Mouse (Mus musculus) forebrain, embryonic 16.5 days (tissue): Measurements from ENCODE around the gene Gtf2h3. TPM values are rescaled to one million over a fixed set of nuclear protein-coding genes. Genes with fewer than 3 reads are reported as not detected.

Experiments used
- ATAC-seq: fragments of 200-750 bp; cut with Nextera tagmentation; 2 replicates; pipeline ENCODE4 v1.8.0; 2017; ENCODE audit warnings: mild to moderate bottlenecking, moderate library complexity
- H3K27ac ChIP-seq: fragments of 300-500 bp; sonication (generic); 2 replicates; pipeline ENCODE4 v1.5.1; 2014; ENCODE audit warnings: low read length, control low read depth
- H3K27me3 ChIP-seq: fragments of 300-500 bp; sonication (generic); replicated peaks from 2 replicates; pipeline ENCODE4 v1.6.1; 2014; ENCODE audit warnings: low read length; ENCODE audit not compliant: control insufficient read depth, insufficient read depth
- H3K36me3 ChIP-seq: fragments of 300-500 bp; sonication (generic); 2 replicates; pipeline ENCODE4 v1.6.1; 2014; ENCODE audit not compliant: control insufficient read depth, insufficient read depth
- H3K4me1 ChIP-seq: fragments of 300-500 bp; sonication (generic); replicated peaks from 2 replicates; pipeline ENCODE4 v1.6.1; 2014; ENCODE audit warnings: low read length; ENCODE audit not compliant: control insufficient read depth, insufficient read depth
- H3K4me2 ChIP-seq: fragments of 300-500 bp; sonication (generic); 2 replicates; pipeline ENCODE4 v1.6.1; 2014; ENCODE audit warnings: mild to moderate bottlenecking, low read length, control low read depth
- H3K4me3 ChIP-seq: fragments of 300-500 bp; sonication (generic); replicated peaks from 2 replicates; pipeline ENCODE4 v1.5.1; 2014; ENCODE audit warnings: mild to moderate bottlenecking, low read length, control low read depth
- H3K9ac ChIP-seq: fragments of 300-500 bp; sonication (generic); replicated peaks from 2 replicates; pipeline ENCODE4 v1.6.1; 2014; ENCODE audit warnings: low read depth, low read length, control low read depth
- H3K9me3 ChIP-seq: fragments of 300-500 bp; sonication (generic); 2 replicates; pipeline ENCODE4 v1.6.1; 2016; ENCODE audit warnings: low read length; ENCODE audit not compliant: control insufficient read depth
- WGBS: fragments of 180-500 bp; shearing (Covaris S2); extraction: QIAGEN DNeasy Blood & Tissue Kit; methylation state at CpG from one replicate; pipeline ENCODE4 v1.1.7; 2014; 5-methylcytosine and 5-hydroxymethylcytosine counted together
- polyA plus RNA-seq: library from polyadenylated mRNA; unstranded; fragments of >200 nt; fragmentation: Nextera tagmentation; extraction: Ambion mirVana; gene quantifications from 2 replicates; pipeline ENCODE4 v1.2.1, GENCODE M21; 2015

Gene Gtf2h3
- 49.3 and 59.1 TPM in 2 replicates for polyA plus RNA-seq

- WGBS = 1% methylated on average over 51 of the region's 51 CpGs
- peak within 1 kb of the TSS; percentile 54 for H3K4me3 ChIP-seq
- H3K4me2 ChIP-seq = peak within 1 kb of the TSS; percentile 97
- peaks cover 20% of the 10 kb centered on the region for H3K4me1 ChIP-seq
- ATAC-seq = peak; percentile 95
- peak within 1 kb of the TSS; percentile 49 for H3K9ac ChIP-seq
- no peaks in the 10 kb centered on the region for H3K27me3 ChIP-seq
- H3K36me3 ChIP-seq = peaks cover 16% of the 10 kb centered on the region
- H3K27ac ChIP-seq = peak within 1 kb of the TSS; percentile 5; the same call in 1 of the 2 replicates
- no peaks in the 10 kb centered on the region for H3K9me3 ChIP-seq
These were observed at the start of gene Gtf2h3, which contains the start of gene Eif2b1 for GRCm38 (mm10) chr5:124578633-124579317. Gtf2h3 (plus strand) TSS chr5:124579140. Eif2b1 (minus strand) TSS chr5:124579131.

GRCm38 (mm10) chr5:124529191-124529651 is 49.7 kb upstream of the Gtf2h3 start:
- WGBS = 38% methylated on average over 8 of the region's 8 CpGs
- H3K9me3 ChIP-seq = no peaks in the 10 kb centered on the region
- H3K36me3 ChIP-seq = no peaks in the 10 kb centered on the region
- H3K27ac ChIP-seq = no peak overlapping the region
- no peak for ATAC-seq
- H3K4me1 ChIP-seq = peaks cover 31% of the 10 kb centered on the region
- H3K27me3 ChIP-seq = no peaks in the 10 kb centered on the region
- peak overlapping the region; percentile 16; the same call in 1 of the 2 replicates for H3K9ac ChIP-seq
- H3K4me3 ChIP-seq = no peak overlapping the region
- H3K4me2 ChIP-seq = peak overlapping the region; percentile 79

- H3K36me3 ChIP-seq = no peaks in the 10 kb centered on the region
- WGBS = 70% methylated on average over 8 of the region's 8 CpGs
- H3K9me3 ChIP-seq = no peaks in the 10 kb centered on the region
- no peak overlapping the region for H3K27ac ChIP-seq
- no peak for ATAC-seq
- no peak overlapping the region for H3K9ac ChIP-seq
- H3K4me2 ChIP-seq = peak overlapping the region; percentile 79
- no peaks in the 10 kb centered on the region for H3K27me3 ChIP-seq
- H3K4me3 ChIP-seq = peak overlapping the region; percentile 85
- H3K4me1 ChIP-seq = peaks cover 31% of the 10 kb centered on the region
These were observed 49.2 kb upstream of the Gtf2h3 start for GRCm38 (mm10) chr5:124529697-124530096.

- under 1% methylated on average over 77 of the region's 96 CpGs for WGBS
- H3K9ac ChIP-seq = peak within 1 kb of the TSS; percentile 76
- H3K4me1 ChIP-seq = peaks cover 31% of the 10 kb centered on the region
- H3K27me3 ChIP-seq = no peaks in the 10 kb centered on the region; the same call in 1 of the 2 replicates
- no peaks in the 10 kb centered on the region for H3K9me3 ChIP-seq
- ATAC-seq = peak; percentile 96
- H3K27ac ChIP-seq = peak within 1 kb of the TSS; percentile 70
- H3K4me3 ChIP-seq = peak within 1 kb of the TSS; percentile 85
- H3K36me3 ChIP-seq = no peaks in the 10 kb centered on the region
- peak within 1 kb of the TSS; percentile 79 for H3K4me2 ChIP-seq
These were observed 48.0 kb upstream of the Gtf2h3 start, which contains the start of gene Rilpl1 for GRCm38 (mm10) chr5:124530655-124531582. Rilpl1 (minus strand) TSS chr5:124531391.

- peak overlapping the region; percentile 85 for H3K4me3 ChIP-seq
- H3K9me3 ChIP-seq = no peaks in the 10 kb centered on the region
- 14% methylated on average over 14 of the region's 14 CpGs for WGBS
- peak overlapping the region; percentile 76 for H3K9ac ChIP-seq
- peaks cover 31% of the 10 kb centered on the region for H3K4me1 ChIP-seq
- no peaks in the 10 kb centered on the region for H3K36me3 ChIP-seq
- H3K4me2 ChIP-seq = peak overlapping the region; percentile 79
- no peaks in the 10 kb centered on the region; the same call in 1 of the 2 replicates for H3K27me3 ChIP-seq
- peak; percentile 64 for ATAC-seq
- H3K27ac ChIP-seq = peak overlapping the region; percentile 70
These were observed 47.4 kb upstream of the Gtf2h3 start for GRCm38 (mm10) chr5:124531583-124531930.

GRCm38 (mm10) chr5:124532451-124532850 is 46.5 kb upstream of the Gtf2h3 start:
- Histone ChIP-seq H3K27ac (no peak overlapping the region), H3K4me3 (no peak overlapping the region), H3K4me1 (peaks cover 34% of the 10 kb centered on the region), H3K36me3 (no peaks in the 10 kb centered on the region), H3K4me2 (no peak overlapping the region), H3K9me3 (no peaks in the 10 kb centered on the region), H3K27me3 (no peaks in the 10 kb centered on the region; the same call in 1 of the 2 replicates), H3K9ac (no peak overlapping the region)
- ATAC-seq = no peak
- WGBS = 32% methylated on average over 7 of the region's 7 CpGs

GRCm38 (mm10) chr5:124535016-124535415 is 43.9 kb upstream of the Gtf2h3 start:
- WGBS = 75% methylated on average over 5 of the region's 5 CpGs
- Histone ChIP-seq H3K4me1 (peaks cover 15% of the 10 kb centered on the region), H3K9ac (no peak overlapping the region), H3K27ac (no peak overlapping the region), H3K4me2 (no peak overlapping the region), H3K4me3 (no peak overlapping the region), H3K36me3 (no peaks in the 10 kb centered on the region), H3K27me3 (no peaks in the 10 kb centered on the region; the same call in 1 of the 2 replicates), H3K9me3 (no peaks in the 10 kb centered on the region)
- ATAC-seq = no peak

- no peak overlapping the region for H3K4me3 ChIP-seq
These were observed 42.2 kb upstream of the Gtf2h3 start for GRCm38 (mm10) chr5:124536776-124537175.

More at GRCm38 (mm10) chr5:124536776-124537175, 42.2 kb upstream of the Gtf2h3 start:
- no peak overlapping the region for H3K27ac ChIP-seq
- H3K27me3 ChIP-seq = no peaks in the 10 kb centered on the region; the same call in 1 of the 2 replicates
- H3K4me2 ChIP-seq = no peak overlapping the region
- H3K9me3 ChIP-seq = no peaks in the 10 kb centered on the region
- no peak overlapping the region for H3K9ac ChIP-seq
- no peak for ATAC-seq
- H3K4me1 ChIP-seq = peaks cover 9% of the 10 kb centered on the region
- H3K36me3 ChIP-seq = no peaks in the 10 kb centered on the region
- 5% methylated on average over 17 of the region's 17 CpGs for WGBS
